Mouse (Mus musculus) T-cell, adult 2 months (primary cell): ENCODE measurements around the gene Hnrnph2.

ENCODE experiments used
- DNase-seq: peaks from one replicate; pipeline ENCODE4 v3.0.0; 2022; ENCODE audit warnings: low spot score

Hnrnph2 gene

DNA sequence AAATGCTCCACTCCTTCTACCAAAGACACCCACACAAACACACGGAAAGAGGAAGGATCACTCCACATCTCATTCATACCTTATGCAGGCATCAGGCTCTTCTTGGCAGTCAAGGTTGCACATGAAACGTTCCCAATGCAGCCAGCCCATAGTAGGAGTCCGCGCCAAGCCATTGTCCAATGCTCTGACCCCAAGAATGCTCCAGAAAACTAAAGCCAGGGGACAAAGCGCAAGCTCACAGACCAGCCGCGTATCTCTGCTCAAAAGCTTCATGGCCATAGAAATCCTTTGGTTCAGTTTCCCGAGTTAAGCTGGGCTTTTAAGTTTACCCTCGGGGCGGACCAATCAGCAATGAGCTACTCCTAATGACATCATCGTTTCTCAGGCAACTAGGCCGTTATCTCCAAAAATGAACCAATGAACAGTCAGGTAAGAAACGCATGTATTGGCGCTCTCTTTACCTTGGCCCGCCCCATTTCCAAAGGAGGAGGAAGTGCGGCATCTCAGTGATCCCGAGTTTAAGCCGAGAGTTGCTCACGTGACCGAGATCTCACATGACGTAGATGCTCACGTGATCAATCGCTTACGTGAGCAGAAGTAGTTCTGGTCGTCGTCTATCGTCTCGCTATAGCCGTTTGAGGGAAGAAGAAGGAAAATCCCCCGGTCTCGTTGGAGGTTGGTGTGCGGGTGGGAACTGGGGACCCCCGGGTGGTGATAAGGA is at the start of gene Hnrnph2, which contains the start of gene Gla:
Hnrnph2 (plus strand) TSS at position 521 of the 721 bp plus-strand sequence.
Gla (minus strand) TSS at position 467 of the 721 bp plus-strand sequence.
- DNase-seq: peak; percentile 93

DNA sequence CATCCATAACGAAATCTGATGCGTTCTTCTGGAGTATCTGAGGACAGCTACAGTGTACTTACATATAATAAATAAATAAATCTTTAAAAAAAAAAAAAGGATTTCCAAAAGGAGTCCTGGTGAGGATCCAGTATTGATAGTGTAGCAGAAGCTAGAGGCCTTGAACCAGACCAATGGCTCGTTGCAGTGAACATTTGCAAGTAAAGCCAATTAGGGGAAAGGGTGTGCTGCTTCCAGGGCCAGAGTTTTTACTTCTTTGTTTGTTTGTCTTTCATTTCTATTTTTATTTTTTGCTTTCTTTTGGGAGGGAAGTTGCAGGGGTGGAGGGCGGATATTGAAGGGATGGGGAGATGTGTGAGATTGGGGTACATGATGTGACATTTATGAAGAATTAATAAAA is 47.7 kb upstream of the Hnrnph2 start:
- no peak for DNase-seq

DNA sequence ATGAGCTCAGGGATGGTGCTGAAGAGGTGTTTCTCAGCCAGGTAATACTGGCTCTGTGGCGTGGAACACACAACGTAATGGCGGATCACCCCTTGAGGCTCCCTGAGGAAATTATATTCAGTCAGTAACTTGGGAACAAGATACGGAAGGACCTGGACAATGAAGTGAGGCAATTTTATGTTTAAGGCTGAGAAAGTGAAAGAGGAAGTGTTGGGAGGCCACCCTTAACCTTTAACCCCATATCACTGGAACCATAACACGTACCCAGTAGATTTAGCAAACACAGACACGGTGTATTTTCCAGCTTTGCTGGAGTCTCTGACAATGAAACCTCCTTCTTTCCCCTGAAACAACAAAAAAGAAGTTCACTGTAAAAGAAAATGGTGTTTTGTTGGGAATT is 46.6 kb upstream of the Hnrnph2 start:
- DNase-seq: no peak

DNA sequence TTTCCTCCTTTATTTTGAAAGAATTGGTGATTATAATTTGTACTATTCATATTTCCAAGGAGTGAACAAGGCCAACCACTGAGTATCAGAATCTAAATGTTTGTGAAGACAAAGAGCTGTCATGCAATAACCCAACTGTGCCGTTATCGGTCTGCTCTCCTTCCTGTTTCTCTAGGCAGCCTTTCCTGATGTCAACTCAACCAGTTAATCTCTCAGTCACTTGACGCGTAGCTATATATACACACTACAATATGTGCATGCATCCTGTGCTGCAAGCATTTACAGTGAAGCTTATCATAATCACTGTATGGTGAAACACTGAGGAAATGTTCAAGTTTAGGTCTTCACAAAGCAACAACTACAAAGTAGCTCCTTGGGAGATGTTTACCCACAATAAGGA is 36.7 kb upstream of the Hnrnph2 start:
- DNase-seq: no peak

DNA sequence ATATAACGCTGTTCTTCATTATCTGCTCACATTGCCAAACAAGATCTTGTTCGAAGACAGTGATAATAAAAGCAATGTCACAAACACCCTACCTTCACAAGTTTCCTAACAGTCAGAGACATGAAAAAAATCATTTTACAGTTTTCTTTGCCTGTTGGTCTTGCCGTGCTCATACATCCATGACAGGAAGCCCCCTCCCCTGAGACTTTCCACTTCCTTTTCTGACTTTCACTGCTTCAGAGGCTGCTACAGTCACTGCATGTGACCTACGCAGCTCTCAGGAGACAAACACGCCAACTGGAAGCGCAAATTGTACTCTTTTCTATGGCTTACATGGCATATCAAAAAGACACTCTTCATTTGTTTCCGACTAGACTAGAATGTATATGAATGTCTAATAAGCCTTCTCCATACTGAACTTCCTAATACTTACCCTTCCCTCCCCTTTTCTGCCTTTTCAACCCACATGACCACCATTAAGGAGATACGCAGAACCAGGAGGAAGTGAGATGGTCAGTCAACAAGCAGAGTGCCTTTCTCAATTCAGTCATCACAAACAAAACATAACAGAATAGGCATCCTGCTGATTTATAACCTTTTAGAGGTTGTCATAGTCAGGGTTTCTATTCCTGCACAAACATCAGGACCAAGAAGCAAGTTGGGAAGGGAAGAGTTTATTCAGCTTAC is 34.3 kb upstream of the Hnrnph2 start:
- DNase-seq: peak; percentile 39

DNA sequence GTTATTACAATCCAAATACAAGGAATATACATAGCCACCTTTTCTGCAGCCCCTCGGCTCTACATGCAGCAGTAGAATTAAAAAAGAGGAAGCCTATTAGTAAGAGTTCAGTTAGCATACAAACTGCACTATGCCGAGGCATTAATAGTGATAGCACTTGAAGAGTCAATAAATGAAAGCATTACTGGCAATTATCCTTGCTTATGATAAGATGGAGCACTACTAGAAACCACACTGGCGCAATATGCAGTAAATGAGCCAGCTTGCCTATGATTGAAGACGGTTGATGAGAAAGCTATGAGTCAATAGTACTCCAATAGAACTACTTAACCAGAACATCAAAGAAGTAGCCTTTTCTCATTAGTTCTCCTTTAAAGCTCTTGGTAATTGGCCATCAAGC is 23.1 kb upstream of the Hnrnph2 start:
- DNase-seq: no peak

DNA sequence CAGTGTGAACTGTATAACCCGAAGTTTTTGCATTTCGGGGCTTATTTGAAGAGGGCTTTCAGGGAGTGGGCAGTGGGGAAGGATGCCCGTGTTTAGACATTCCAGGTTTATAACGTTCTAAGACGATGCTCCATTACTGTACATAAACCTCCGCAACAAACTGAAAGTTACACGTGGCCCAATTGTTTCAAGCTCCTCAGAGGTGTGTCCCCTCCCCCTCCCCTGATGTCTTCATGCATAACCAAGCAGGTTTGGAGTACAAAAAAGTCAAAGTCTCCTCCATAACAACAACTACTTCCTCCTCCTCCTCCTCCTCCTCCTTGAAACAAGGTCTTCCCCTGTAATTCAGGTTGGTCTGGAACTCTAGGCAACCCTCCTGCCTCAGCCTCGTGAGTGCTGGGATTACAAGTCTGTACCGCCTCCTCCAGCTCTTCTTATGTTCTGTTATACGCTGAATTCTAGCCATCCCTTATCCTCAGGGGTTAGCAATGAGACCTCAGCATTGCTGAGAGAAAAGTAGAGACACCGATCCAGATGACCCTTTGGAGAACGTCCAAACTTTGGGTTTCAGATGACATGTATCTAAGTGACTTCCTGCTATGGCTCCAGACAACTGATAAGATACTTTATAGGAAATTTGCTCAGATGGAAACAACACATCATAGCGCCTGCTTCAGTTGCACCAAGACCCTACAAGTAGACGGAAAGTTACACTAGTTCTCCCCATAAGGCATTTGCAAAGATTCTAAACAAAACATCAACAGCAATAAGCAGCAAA is 20.3 kb upstream of the Hnrnph2 start:
- no peak for DNase-seq

DNA sequence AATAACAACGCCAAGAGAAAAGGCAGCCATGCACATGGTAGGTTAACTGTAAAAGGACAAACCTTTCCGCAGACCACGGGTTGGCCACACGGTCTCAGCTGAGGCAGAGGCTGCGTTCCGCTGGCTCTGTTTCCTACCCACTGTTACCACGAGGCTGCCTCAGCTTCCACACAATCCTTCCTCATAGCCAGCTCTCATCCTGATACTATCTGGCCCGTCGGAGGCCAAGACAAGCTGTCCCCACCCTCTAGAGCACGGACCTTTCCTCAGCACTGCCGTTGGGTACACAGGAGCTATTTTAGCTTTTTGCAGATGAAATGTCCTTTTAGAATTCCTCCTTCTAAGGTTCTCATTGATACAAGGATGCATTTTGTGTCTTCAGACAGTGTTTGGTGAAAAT is 18.7 kb upstream of the Hnrnph2 start:
- DNase-seq: no peak

DNA sequence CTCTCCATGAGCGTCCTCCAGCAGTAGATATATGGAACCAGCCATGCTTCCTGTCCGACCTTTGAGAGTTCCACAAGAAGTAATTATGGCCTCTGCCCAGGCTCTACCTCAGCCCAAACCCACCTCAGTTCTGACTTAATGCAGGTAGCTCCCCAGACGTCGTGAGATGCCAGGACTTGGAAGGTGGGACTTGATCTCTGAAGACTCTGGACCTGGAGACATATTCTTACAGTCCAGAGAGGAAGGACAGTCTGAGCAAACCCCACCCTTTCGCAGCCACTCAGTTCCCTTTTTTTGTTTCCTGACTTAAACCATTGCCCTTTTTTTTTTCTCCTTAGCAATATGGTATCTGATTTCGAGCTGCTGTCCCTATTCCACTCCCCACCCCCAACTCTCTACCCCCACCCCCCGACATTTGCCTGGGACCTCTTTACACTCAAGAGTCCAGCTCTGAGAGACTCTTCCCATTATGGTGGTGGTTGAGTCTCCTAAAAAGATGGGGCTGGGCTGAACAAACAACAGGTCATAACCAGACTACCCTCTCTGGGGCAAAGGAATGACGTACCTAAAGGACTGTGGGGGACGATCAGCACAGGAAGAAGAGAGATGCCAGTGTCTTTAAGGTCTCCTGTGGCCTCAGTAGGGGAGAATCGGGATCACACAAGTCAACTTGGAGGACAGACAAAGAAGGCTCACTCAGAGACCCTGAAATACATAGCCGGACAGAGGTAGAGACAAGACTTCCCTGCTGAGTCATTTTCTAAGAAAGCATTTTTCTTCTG is 17.9 kb upstream of the Hnrnph2 start, which contains the start of gene Btk:
Btk (minus strand) TSS at position 683 of the 782 bp plus-strand sequence.
- DNase-seq: no peak

DNA sequence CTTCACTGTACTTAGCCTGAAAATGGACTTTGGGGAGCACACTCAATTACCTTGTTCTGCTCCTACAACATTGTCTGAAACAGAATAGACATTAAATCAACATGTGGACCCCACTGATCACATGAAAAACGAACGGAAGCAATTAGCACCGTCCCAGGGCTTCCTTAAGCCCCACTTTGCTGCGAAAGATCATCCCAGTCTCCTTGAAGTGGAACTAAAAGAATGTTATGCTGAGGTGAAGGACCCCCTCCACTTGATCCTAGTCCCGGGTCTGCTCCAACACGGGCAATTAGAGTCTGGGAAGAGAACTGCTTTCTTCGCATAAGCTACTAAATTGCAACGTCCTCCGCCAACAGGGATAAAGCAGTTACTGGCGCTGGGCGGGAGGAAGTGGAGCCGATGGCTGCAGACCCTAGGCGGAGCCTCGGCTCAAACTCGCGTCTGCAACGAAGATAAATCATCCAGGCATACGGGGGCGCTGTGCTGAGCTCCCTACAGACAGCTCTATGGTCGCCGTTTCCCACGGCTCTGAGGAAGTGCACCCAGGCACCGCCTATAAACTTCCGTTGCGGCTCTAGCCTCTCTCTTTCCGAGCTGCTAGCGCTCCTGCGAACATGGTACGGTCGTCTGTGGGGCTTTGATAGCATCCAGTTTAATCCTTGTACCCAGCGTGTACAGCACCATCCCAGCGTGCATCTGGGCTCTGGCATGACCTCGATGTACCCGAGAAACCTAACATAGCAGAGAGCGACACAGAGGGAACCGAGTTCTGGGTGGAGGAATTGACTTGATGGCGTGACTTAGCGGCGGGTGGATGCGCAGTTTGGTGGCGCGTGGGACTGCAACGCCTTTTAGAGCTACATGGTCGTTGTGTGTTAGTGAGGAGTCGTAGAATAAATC is 15.6 kb upstream of the Hnrnph2 start, which contains the start of gene Rpl36a:
Rpl36a (plus strand) TSS at position 552 of the 900 bp plus-strand sequence.
- DNase-seq: peak; percentile 91

DNA sequence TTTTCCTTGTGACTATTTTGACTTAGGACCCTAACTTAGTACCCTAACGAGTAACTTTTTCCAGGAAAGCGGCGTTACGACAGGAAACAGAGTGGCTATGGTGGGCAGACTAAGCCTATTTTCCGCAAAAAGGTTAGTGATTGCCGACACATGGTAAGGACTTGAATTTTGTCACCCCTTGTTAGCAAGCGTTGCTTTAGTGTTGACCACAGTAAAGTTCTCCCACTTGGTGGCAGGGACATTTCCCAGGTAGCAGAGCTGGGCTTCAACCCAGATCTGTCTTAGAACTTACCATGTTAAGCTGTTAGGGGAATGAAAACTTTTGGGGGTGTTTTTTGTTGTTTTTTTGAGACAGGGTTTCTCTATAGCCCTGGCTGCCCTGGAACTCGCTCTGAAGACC is 14.5 kb upstream of the Hnrnph2 start:
- no peak for DNase-seq

DNA sequence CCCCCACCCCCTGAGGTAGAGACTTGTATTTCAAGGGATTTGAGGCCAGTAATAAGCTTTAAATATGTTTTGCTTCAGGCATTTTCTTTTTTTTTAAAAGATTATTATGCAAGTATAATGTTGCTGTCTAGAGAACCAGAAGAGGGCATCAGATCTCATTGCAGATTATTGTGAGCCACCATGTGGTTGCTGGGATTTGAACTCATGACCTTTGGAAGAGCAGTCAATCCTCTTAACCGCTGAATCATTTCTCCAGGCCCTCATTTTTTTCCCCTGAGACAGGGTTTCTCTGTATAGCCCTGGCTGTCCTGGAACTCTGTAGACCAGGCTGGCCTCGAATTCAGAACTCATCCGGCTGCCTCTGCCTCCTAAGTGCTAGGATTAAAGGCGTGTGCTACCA is 12.7 kb upstream of the Hnrnph2 start:
- DNase-seq: no peak

DNA sequence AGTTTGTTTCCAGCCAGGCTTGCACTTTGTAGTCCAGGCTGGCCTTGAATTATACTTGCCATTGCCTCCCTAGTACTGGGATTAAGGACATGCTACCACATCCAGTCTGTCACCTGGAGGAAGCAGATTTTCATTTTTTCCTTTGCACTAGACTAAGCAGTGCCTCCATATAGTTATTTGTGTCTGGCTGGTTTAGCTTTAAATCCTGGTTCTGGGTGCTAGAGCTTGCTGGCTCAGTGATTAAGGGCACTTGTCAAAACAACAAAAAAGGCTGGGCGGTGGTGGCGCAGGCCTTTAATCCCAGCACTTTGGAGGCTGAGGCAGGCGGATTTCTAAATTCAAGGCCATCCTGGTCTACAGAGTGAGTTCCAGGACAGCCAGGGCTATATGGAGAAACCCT is 12.0 kb upstream of the Hnrnph2 start:
- DNase-seq: no peak

DNA sequence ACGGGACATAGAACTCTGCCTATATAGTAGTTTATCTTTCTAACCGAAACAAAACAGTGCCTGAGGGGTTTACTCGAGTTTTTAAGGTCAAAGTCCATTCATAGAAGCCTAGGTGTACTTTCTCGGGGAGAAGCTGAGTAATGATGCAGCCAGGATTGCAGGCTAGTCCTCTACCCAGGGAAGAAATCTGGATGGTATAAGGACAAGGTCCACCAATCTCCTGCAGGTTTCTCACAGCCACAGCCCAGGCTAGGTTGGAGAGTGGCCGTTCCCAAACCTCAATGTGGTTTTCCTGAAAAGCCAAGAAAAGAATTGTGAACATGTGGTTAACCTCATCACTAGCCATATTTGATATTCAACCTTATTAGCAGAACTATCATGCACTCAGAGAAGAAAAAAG is 11.1 kb upstream of the Hnrnph2 start:
- no peak for DNase-seq

DNA sequence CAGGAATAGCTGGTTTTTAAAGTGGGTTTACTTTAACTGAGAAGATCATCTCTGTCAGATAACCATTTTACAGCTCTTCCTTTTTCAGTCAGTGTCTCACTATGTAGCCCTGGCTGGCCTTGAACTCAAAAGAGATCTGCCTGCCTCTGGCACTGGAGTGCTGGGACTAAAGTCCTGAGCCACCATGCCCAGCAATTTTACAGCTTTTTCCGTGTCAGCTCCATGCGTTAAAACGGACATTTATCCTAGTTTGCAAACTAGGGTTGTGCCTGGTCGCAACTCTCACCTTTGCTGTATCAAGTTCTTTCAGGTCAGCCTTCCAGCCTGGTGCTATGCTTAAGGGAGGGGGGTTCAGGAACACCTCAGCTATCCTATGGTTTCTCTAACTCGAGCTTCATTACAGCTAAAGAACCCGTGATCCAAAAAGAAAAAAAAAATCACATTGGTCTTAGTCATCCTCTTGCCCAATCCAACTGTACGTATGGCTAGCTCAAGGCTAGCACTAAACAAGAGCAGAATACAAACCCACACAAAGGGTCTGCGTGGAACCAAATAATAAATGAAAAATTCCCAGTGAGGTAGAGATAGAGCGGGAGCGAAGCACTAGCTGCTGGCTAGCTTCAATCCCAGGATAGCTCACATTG is 935 bp upstream of the Hnrnph2 start:
- DNase-seq: no peak

DNA sequence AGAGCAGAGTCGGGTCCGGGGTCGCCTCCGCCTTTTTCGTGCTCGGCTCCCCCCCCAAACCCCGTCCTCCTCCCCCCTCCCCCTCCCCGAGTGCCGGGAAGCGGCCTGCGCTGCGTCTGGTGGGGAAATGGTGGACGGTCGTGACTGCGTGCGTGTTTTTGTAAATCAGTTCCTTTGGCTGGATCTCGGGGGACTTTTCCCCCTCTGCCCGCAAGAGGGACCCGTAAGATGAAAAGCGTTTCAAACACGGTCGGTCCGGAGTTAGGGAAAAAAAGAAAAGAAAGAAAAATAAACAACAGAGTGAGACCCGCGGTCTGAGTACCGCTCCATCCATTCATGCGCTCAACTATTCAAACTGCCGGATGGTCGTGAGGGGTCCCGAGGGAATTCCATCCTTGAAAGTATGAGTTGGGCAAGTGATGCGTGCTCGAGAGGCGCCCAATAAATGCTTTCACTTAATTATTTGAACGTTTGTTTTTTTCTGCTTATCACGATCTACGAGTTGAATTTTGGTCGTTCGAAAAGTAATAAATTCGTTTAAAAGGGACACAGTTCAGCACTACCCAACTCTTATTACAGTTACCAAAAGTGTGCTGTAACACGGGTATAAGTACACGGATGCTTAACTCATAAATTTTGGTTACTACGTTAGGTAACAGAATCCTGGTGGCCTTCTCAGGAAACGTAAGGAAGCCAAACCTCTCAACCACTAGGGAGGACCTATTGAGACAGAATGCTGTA is 571 bp downstream of the Hnrnph2 start:
- peak; percentile 24 for DNase-seq

DNA sequence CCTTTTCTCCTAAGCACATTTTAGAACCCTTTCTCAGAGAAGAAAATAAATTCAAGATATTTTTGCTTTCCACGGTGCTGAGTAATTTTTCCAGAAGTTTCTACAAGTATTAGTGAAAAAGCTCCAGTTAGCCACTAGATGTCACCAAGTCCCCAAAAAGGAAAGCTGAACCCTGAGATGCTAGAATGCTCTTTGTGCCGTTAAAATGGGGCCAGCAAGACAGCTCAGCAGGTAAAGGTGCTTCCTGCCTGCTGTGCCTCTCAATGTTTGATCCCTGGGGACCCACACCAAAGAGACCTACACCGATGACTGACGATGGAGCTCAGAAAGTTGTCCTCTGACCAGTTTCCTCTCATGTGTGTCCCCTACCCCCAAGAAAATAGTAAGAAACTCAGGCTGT is 8.5 kb downstream of the Hnrnph2 start:
- peak; percentile 27 for DNase-seq

DNA sequence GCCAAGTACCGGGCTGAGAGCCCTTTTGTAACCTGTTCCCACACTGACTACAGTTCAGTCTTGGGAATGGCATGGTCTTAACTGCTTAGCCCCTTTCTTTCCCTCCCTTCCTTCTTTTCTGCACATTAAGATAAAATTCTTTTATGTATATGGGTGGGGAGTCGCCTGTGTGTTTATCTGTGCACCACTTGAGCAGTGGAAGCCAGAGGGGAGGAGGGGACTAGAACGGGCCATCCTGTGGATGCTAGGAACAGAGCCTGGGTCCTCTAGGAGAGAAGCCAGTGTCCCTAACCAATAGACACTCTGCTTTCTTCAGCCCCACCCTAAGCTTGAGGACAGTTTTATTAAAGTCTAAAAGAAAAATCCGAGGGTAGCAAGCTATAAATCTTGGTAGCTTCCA is 10.0 kb downstream of the Hnrnph2 start:
- no peak for DNase-seq

DNA sequence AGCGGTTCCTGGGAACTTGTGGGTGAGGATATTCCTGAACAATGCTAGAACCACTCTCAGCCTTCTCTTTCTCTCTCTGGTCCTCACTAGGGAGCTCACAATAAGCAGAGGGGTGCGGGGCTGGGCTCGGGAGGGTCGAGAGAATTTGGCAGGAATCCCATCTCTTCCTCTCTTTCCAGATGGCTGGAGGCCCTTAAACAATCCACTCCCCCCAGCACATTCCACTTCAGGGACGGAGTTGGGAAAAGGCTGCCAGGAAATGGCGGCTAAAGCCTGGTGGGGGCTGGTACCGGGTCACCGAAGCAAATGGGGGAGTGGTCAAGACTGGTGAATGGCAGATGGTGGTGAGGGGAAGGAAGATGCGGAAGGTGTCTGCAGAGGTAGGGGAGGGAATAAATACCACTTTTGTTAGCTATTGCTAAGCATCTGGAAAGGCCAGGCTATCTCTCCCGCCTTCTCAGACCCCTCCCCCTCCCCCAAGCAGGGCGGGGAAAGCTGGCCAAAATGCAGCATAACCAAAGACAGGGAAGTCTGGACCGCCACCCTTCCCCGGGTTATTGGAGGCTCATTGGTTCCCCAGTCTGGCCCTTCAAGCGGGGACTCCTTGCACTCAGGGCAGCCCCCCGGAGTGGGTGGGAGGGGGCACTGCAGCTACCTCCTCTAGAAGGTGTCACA is 11.4 kb downstream of the Hnrnph2 start:
- DNase-seq: no peak
